Mouse (Mus musculus) layer of hippocampus, adult 2 months (tissue): ENCODE results near the gene Mmp15. TPM values are rescaled to one million over a fixed set of nuclear protein-coding genes. Genes with fewer than 3 reads are reported as not detected.

Source experiments
- DNase-seq, 2 experiments: peaks; one replicate each; pipeline ENCODE4 v3.0.0; 2022; ENCODE audit warnings: low spot score in 2 of 2
- H3K27ac ChIP-seq: fragments of 200-600 bp; 2 replicates; pipeline ENCODE4 v1.8.1; 2022
- H3K4me3 ChIP-seq: fragments of 200-600 bp; 2 replicates; pipeline ENCODE4 v1.8.1; 2022; ENCODE audit warnings: mild to moderate bottlenecking
- CTCF ChIP-seq: fragments of 200-600 bp; conservative IDR thresholded peaks from 2 replicates; pipeline ENCODE4 v1.8.1; 2022; ENCODE audit warnings: antibody characterized with exemption, mild to moderate bottlenecking, moderate library complexity
- long read RNA-seq, 2 experiments: library from polyadenylated mRNA; stranded (forward); transcript quantifications; one replicate each; pipeline ENCODE4 v2.0.0; 2021; ENCODE audit warnings: borderline mapping rate in 2 of 2
- total RNA-seq, 2 experiments: library from RNA; stranded (reverse); gene quantifications; 2 replicates each; pipeline ENCODE4 v1.2.3; 2021

Gene Mmp15
- 10 to 100 TPM; 13.1 to 14.9 TPM for total RNA-seq
- long read RNA-seq, experiment 1, full-length matches to known transcripts, result 12 of 16 reads
- long read RNA-seq, experiment 1, partial matches to known transcripts, result 3 of 16 reads
- long read RNA-seq, experiment 1, other reads (novel, unspliced or antisense), result 1 of 16 reads
- long read RNA-seq, experiment 2, full-length matches to known transcripts, result 16 of 32 reads
- long read RNA-seq, experiment 2, partial matches to known transcripts, result 15 of 32 reads
- long read RNA-seq, experiment 2, other reads (novel, unspliced or antisense), result 1 of 32 reads

GRCm38 (mm10) chr8:95352151-95352870 lies at the start of gene Mmp15:
TSS of gene Mmp15 (plus strand) at chr8:95352268.
- Histone ChIP-seq H3K27ac (peak within 1 kb of the TSS; percentile 86), H3K4me3 (peak within 1 kb of the TSS; percentile 85)
- no peak for TF ChIP-seq CTCF
- DNase-seq, result peak; percentile 49 to 65

GRCm38 (mm10) chr8:95302410-95302809 lies 49.7 kb upstream of the Mmp15 start:
- no peak for DNase-seq
- Histone ChIP-seq H3K4me3 (no peak overlapping the region), H3K27ac (no peak overlapping the region)
- TF ChIP-seq CTCF, result peak; percentile 87

- DNase-seq, result no peak
- no peak overlapping the region for H3K27ac ChIP-seq
- TF ChIP-seq CTCF, result no peak
These were observed 46.5 kb upstream of the Mmp15 start for GRCm38 (mm10) chr8:95305526-95305925.

GRCm38 (mm10) chr8:95306431-95306830 lies 45.6 kb upstream of the Mmp15 start, which contains the start of gene Cngb1:
TSS of gene Cngb1 (minus strand) at chr8:95306585.
- Histone ChIP-seq H3K4me3 (no peak within 1 kb of the TSS), H3K27ac (no peak within 1 kb of the TSS)
- DNase-seq, result no peak
- TF ChIP-seq CTCF, result no peak

More at GRCm38 (mm10) chr8:95305526-95305925, 46.5 kb upstream of the Mmp15 start:
- H3K4me3 ChIP-seq, result no peak overlapping the region

DNA sequence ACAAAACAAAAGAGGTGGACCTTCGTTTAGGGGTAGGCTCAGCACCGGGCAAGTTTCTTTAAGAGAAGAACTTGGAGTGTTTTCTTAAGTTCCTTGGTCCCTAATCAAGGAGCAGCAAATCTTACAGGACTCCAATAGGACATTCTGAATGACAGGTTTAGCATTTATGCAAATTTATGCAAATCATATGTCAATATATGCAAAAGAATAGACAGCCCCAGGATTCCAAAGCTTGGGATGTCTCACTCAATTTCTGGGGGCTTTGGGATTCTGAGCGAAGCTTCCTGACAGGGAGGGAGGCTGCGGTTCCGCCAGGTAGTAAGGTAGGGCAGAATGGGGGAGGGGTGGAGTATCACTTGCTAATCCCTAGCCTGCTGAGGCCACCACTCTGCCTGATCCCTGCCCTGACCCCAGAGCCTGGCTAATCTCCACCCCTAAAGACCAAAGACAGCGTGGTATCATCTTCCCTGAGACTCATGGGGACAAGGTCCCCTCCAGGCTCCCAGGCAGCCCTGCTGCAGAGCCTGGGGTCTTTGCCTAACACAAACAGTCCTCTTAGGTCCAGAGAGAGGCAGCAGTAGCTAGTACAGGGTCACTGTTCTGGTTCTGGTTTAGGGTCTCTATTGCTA lies 41.6 kb upstream of the Mmp15 start, which contains the start of gene Tepp:
Tepp (plus strand) TSS at position 225 of the 629 bp plus-strand sequence.
- Histone ChIP-seq H3K4me3 (no peak within 1 kb of the TSS), H3K27ac (no peak within 1 kb of the TSS)
- TF ChIP-seq CTCF, result no peak
- no peak for DNase-seq

GRCm38 (mm10) chr8:95312836-95313235 lies 39.2 kb upstream of the Mmp15 start:
- Histone ChIP-seq H3K4me3 (no peak overlapping the region), H3K27ac (no peak overlapping the region)
- peak; percentile 63 for TF ChIP-seq CTCF
- no peak for DNase-seq

DNA sequence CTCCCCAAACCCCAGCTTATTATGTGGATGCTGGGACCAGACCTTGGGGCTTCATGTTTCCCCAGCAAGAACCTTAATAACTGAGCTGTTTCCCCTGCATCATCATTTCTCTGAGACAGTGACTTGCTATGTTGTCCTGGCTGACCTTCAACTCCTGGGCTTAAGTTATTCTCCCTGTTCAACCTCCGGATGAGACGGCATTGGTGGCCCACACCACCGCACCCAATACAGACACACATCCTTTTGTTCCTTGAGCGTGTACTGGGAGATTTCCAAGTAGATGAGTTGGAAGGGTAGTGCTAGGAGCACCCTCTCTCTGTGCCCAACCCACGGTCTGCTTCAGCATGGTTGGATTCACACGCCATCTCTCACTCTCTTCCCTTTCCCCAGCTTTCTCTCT lies 38.2 kb upstream of the Mmp15 start:
- no peak overlapping the region for H3K27ac ChIP-seq
- no peak for TF ChIP-seq CTCF
- no peak overlapping the region for H3K4me3 ChIP-seq
- no peak for DNase-seq

DNA sequence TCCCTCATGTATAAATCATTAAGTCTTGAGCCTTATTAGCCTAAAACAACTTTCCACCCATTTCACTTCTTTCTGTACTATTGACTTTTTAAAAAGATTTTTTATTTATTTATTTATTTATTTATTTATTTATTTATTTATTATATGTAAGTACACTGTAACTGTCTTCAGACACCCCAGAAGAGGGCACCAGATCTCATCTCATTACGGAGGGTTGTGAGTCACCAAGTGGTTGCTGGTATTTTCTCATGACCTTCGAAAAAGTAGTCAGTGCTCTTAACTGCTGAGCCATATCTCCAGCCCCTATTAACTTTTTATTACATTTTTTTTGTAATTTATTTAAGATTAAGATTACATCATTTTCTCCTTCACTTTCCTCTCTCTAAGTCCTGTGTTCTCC lies 37.4 kb upstream of the Mmp15 start:
- Histone ChIP-seq H3K4me3 (no peak overlapping the region), H3K27ac (no peak overlapping the region)
- peak; percentile 51 for TF ChIP-seq CTCF
- DNase-seq, result no peak

- Histone ChIP-seq H3K4me3 (no peak overlapping the region), H3K27ac (no peak overlapping the region)
- TF ChIP-seq CTCF, result no peak
- DNase-seq, result no peak
These were observed 36.7 kb upstream of the Mmp15 start for GRCm38 (mm10) chr8:95315350-95315749.

GRCm38 (mm10) chr8:95320224-95321139 lies 31.6 kb upstream of the Mmp15 start:
- H3K4me3 ChIP-seq, result peak overlapping the region; percentile 45
- TF ChIP-seq CTCF, result peak; percentile 56
- H3K27ac ChIP-seq, result no peak overlapping the region
- no peak for DNase-seq

DNA sequence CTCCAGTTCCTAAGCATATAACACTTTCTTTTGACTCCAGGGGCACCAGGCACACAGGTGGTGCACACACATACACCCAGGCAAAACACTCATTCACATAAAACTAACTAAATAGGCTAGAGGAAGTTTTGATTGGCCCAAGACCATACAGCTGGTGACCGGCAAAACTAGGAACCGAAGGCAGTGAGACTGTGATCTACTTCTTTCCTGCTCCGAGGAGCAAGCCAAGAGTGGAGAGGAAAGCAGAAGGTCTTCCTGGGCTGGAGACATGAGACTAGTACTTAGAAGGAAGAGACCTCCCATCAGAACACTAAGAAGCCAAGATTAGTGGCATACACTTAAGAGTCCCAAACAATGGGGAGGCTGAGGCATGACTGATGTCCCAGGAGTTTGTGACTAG lies 28.9 kb upstream of the Mmp15 start:
- Histone ChIP-seq H3K27ac (no peak overlapping the region), H3K4me3 (no peak overlapping the region)
- DNase-seq, result no peak
- no peak for TF ChIP-seq CTCF

GRCm38 (mm10) chr8:95324646-95325045 lies 27.4 kb upstream of the Mmp15 start:
- Histone ChIP-seq H3K4me3 (no peak overlapping the region), H3K27ac (peak overlapping the region; percentile 28; the same call in 1 of the 2 replicates)
- no peak for TF ChIP-seq CTCF
- DNase-seq, result no peak
